Mouse (Mus musculus) midbrain, postnatal 0 days (tissue): Measurements from ENCODE around the gene Nod2. TPM values are rescaled to one million over a fixed set of nuclear protein-coding genes. Genes with fewer than 3 reads are reported as not detected.

Source experiments
- ATAC-seq: fragments of 200-750 bp; cut with Nextera tagmentation; 2 replicates; pipeline ENCODE4 v1.8.0; 2017; ENCODE audit warnings: moderate number of reproducible peaks, mild to moderate bottlenecking, moderate TSS enrichment, moderate library complexity; ENCODE audit not compliant: low FRiP score
- DNase-seq: peaks from one replicate; pipeline ENCODE4 v3.0.0-alpha.2; 2015; ENCODE audit warnings: low spot score
- H3K27ac ChIP-seq: fragments of 300-500 bp; sonication (generic); 2 replicates; pipeline ENCODE4 v1.5.1; 2014; ENCODE audit warnings: low read depth, mild to moderate bottlenecking, low read length, mixed read lengths
- H3K27me3 ChIP-seq: fragments of 300-500 bp; sonication (generic); 2 replicates; pipeline ENCODE4 v1.6.1; 2014; ENCODE audit warnings: low read length, control low read depth, mixed read lengths; ENCODE audit not compliant: insufficient read depth
- H3K36me3 ChIP-seq: fragments of 300-500 bp; sonication (generic); 2 replicates; pipeline ENCODE4 v1.6.1; 2014; ENCODE audit warnings: low read length, control low read depth, mixed read lengths; ENCODE audit not compliant: insufficient read depth
- H3K4me1 ChIP-seq: fragments of 300-500 bp; sonication (generic); 2 replicates; pipeline ENCODE4 v1.6.1; 2014; ENCODE audit warnings: mild to moderate bottlenecking, control low read depth, antibody characterized with exemption, low read length, mixed read lengths; ENCODE audit not compliant: insufficient read depth
- H3K4me2 ChIP-seq: fragments of 300-500 bp; sonication (generic); 2 replicates; pipeline ENCODE4 v1.6.1; 2014; ENCODE audit warnings: low read depth, mild to moderate bottlenecking, low read length, mixed read lengths; ENCODE audit not compliant: poor library complexity, severe bottlenecking
- H3K4me3 ChIP-seq: fragments of 300-500 bp; sonication (generic); 2 replicates; pipeline ENCODE4 v1.5.1; 2014; ENCODE audit warnings: low read depth, mild to moderate bottlenecking, low read length, moderate library complexity
- H3K9ac ChIP-seq: fragments of 300-500 bp; sonication (generic); replicated peaks from 2 replicates; pipeline ENCODE4 v1.6.1; 2014; ENCODE audit warnings: mild to moderate bottlenecking, low read length, moderate library complexity, mixed read lengths; ENCODE audit not compliant: poor library complexity, severe bottlenecking
- H3K9me3 ChIP-seq: fragments of 300-500 bp; sonication (generic); 2 replicates; pipeline ENCODE4 v1.6.1; 2016; ENCODE audit warnings: low read length, control low read depth
- CTCF ChIP-seq: IDR thresholded peaks from 2 replicates; pipeline ENCODE4 v1.5.1; 2016; ENCODE audit warnings: antibody characterized with exemption, mild to moderate bottlenecking
- WGBS: fragments of 180-500 bp; shearing (Covaris S2); extraction: QIAGEN DNeasy Blood & Tissue Kit; methylation state at CpG from one replicate; pipeline ENCODE4 v1.1.7; 2014; 5-methylcytosine and 5-hydroxymethylcytosine counted together
- polyA plus RNA-seq: library from polyadenylated mRNA; unstranded; fragments of >200 nt; fragmentation: Nextera tagmentation; extraction: Ambion mirVana; gene quantifications from 2 replicates; pipeline ENCODE4 v1.2.1, GENCODE M21; 2015
- total RNA-seq: library from RNA; depleted of rRNA; stranded (reverse); fragments of >200 nt; gene quantifications from 2 replicates; pipeline ENCODE4 v1.2.3, GENCODE M21; 2014

The Nod2 gene
- total and polyA plus RNA-seq, 2 experiments from 2014 or later, result 0.17 to 0.88 TPM

DNA sequence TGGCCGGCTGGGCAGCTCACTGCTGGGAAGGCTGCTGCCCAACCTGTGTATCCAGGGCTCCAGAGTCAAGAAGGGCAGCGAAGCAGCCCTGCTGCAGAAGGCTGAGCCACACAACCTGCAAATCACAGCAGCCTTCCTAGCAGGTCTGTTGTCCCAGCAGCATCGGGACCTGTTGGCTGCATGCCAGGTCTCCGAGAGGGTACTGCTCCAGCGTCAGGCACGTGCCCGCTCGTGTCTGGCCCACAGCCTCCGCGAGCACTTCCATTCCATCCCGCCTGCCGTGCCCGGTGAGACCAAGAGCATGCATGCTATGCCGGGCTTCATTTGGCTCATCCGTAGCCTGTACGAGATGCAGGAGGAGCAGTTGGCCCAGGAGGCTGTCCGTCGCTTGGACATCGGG is 17.8 kb downstream of the Nod2 start:
- Histone ChIP-seq H3K4me1 (peaks cover 12% of the 10 kb centered on the region), H3K9ac (no peak overlapping the region), H3K27me3 (no peaks in the 10 kb centered on the region), H3K4me3 (no peak overlapping the region), H3K4me2 (no peak overlapping the region), H3K27ac (no peak overlapping the region), H3K9me3 (no peaks in the 10 kb centered on the region), H3K36me3 (no peaks in the 10 kb centered on the region)
- WGBS, result 77% methylated on average over 19 of the region's 19 CpGs
- DNase-seq (no peak), ATAC-seq (no peak)
- TF ChIP-seq CTCF, result no peak

DNA sequence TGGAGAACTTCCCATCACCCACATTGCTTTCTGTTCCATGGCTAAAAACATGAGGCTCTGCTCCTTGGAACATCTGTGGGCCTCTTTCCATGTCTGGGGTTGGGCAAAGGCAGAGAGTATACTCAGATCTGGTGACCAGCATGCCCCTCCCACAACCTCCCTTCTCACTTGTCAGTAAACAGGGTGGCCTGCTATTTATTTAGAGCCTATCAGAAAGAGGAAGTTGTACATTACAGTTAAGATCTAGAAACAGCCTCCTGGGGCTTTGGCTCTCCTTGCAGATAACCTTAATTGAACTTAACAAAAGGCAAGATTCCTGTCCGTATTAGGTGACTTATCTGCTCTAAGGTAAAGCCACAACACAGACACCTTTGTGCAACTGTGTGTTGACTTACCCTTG is 19.3 kb downstream of the Nod2 start:
- H3K9me3 ChIP-seq, result no peaks in the 10 kb centered on the region
- WGBS, result 87% methylated on average over 1 of the region's 1 CpGs
- H3K4me2 ChIP-seq, result no peak overlapping the region
- H3K9ac ChIP-seq, result no peak overlapping the region
- DNase-seq, result no peak
- TF ChIP-seq CTCF, result no peak
- H3K4me3 ChIP-seq, result no peak overlapping the region
- H3K4me1 ChIP-seq, result peaks cover 12% of the 10 kb centered on the region
- no peak overlapping the region for H3K27ac ChIP-seq
- no peak for ATAC-seq
- no peaks in the 10 kb centered on the region for H3K27me3 ChIP-seq
- no peaks in the 10 kb centered on the region for H3K36me3 ChIP-seq

DNA sequence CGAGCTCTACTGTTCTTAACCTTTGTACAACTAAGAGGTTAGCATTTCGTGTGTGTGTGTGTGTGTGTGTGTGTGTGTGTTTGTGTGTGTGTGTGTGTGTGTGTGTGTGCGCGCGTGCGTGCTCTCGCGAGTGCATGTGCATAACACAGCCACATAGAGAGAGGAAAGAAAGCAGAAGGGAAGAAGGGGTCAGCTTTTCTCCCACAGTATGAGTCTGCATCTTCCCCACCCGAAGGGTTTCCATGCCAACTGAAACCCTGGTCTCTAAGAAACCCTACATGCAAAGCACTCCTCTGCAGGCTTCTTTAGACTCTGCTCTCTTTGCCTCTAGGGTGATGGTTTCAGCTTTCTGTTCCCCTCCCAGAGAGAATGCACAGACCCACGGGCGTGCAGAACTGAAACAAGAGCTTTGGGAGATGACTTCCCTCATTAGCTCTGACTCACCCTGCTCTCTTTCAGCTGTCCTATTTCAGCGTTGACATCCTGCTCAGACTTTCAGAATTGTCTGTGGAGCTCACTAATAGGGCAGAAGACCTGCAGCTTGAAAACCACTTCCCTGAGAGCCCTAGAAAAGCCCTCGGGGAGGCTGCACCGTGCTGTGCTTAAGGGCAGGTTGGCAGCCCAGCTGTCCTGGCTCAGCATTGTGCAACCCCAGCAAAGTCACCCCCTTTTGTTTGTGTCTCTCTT is 21.4 kb downstream of the Nod2 start:
- no peak overlapping the region for H3K4me3 ChIP-seq
- H3K9ac ChIP-seq, result no peak overlapping the region
- peak overlapping the region; percentile 24 for H3K4me2 ChIP-seq
- no peaks in the 10 kb centered on the region for H3K9me3 ChIP-seq
- no peaks in the 10 kb centered on the region for H3K36me3 ChIP-seq
- peak; percentile 87 for ATAC-seq
- 16% methylated on average over 14 of the region's 14 CpGs for whole genome bisulfite sequencing
- no peaks in the 10 kb centered on the region for H3K27me3 ChIP-seq
- peak overlapping the region; percentile 80 for H3K27ac ChIP-seq
- peak; percentile 74 for DNase-seq
- TF ChIP-seq CTCF, result 0 out of 2 replicates have a peak, but pooled peaks have one; percentile 11
- peaks cover 12% of the 10 kb centered on the region for H3K4me1 ChIP-seq

DNA sequence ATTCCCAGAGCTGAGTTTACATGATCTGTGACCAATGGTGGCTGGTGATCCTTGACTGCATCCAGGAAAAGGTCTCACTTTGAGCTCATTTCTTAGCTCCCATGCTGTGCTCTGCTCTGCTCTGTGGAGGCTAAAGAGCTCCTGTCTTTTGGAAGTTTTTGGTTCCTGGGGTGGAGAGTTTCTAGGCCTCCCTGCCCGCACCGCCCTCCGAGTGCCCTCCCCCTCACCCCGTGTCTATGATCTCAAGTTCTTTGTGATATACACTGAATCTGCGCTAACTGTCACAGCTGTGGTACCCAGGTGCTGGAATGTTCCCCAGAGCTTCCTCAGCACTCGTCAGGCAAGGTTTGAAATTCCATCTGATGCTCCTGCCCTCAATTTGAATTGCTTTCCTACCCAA is 23.7 kb downstream of the Nod2 start:
- Histone ChIP-seq H3K4me3 (no peak overlapping the region), H3K4me1 (peaks cover 12% of the 10 kb centered on the region), H3K9me3 (no peaks in the 10 kb centered on the region), H3K9ac (no peak overlapping the region), H3K27ac (no peak overlapping the region), H3K4me2 (no peak overlapping the region), H3K36me3 (no peaks in the 10 kb centered on the region), H3K27me3 (no peaks in the 10 kb centered on the region)
- no peak for TF ChIP-seq CTCF
- no peak for DNase-seq
- 75% methylated on average over 6 of the region's 6 CpGs for WGBS
- no peak for ATAC-seq

DNA sequence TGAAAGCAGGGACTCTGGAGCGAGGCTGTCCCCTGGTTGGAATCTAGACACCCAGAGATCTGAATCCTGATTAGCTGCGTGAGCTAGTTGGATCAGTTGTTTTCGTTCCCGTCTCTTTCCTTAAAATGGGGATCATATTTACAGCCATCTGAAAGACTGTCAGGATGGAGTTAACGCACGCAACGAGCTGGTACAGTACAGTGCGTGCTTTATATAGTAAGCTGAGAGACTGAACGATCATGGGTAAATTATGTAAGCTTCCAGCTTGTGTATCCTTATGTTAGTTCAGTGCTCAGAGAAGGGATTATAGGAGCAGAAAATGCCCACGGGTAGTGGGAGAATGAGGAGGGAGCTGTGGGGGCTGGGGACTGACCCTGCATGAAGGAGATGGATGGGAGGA is 24.5 kb downstream of the Nod2 start:
- TF ChIP-seq CTCF, result no peak
- no peaks in the 10 kb centered on the region for H3K9me3 ChIP-seq
- no peaks in the 10 kb centered on the region for H3K36me3 ChIP-seq
- DNase-seq, result no peak
- no peak for ATAC-seq
- H3K27me3 ChIP-seq, result no peaks in the 10 kb centered on the region
- no peak overlapping the region for H3K4me3 ChIP-seq
- H3K4me2 ChIP-seq, result no peak overlapping the region
- peaks cover 12% of the 10 kb centered on the region for H3K4me1 ChIP-seq
- H3K27ac ChIP-seq, result no peak overlapping the region
- no peak overlapping the region for H3K9ac ChIP-seq
- 76% methylated on average over 10 of the region's 10 CpGs for WGBS

DNA sequence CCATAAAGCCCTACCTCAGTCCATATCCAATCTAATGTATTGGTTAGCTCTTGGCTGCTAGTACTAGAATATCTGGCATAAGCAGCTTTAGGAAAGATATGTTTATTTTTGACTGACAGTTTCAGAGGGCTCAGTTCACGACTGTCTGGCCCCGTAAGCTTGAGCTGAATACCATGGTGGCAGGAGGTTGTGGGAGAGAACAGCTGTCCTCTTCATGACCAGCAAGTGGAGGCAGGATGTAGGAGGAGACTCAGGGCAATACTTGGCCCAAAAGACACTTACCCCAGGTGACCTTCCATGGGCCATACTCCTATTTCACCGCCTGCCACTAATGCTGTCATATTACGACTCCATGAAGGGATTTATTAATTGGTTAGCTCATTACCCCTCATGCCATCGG is 26.7 kb downstream of the Nod2 start:
- Histone ChIP-seq H3K36me3 (no peaks in the 10 kb centered on the region), H3K27ac (no peak overlapping the region), H3K4me1 (peaks cover 4% of the 10 kb centered on the region), H3K9ac (no peak overlapping the region), H3K4me2 (no peak overlapping the region), H3K4me3 (no peak overlapping the region), H3K27me3 (no peaks in the 10 kb centered on the region), H3K9me3 (no peaks in the 10 kb centered on the region)
- ATAC-seq (no peak), DNase-seq (no peak)
- 87% methylated on average over 5 of the region's 5 CpGs for WGBS
- TF ChIP-seq CTCF, result no peak
